Mouse (Mus musculus): ENCODE data around the gene Adamts7. TPM values are rescaled to one million over a fixed set of nuclear protein-coding genes. Genes with fewer than 3 reads are reported as not detected.

Gene Adamts7
- polyA plus RNA-seq, 1 experiment from 2014 or later, result 17.8 TPM

DNA sequence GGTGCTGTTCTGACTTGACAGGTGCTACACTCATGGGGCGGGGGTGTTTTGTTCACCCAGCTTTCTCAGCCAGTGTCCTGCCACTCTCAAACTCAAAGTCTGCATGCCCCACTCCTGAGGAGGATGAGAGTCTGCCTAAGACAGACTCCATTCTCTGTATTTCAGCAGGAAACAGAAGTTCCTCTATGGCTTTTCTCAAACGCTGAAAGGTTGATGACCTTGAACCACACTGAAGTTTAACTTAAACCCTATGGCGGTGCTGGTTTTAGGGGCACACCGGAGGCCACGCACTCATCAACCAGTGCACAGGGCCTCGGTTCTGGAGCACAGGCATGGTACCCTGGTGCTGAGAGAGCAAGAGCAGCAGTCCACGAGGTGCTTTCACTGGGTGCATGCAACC lies 94.4 kb downstream of the Adamts7 start:
- 79% methylated on average over 7 of the region's 7 CpGs for WGBS
- Histone ChIP-seq H3K4me1 (replicated peaks) (peaks cover 5% of the 10 kb centered on the region; the same call in 1 of the 2 replicates), H3K9ac (replicated peaks) (no peak overlapping the region), H3K36me3 (no peaks in the 10 kb centered on the region), H3K9me3 (no peaks in the 10 kb centered on the region), H3K27me3 (no peaks in the 10 kb centered on the region), H3K4me3 (replicated peaks) (no peak overlapping the region), H3K27ac (no peak overlapping the region), H3K4me2 (replicated peaks) (no peak overlapping the region)
- no peak for ATAC-seq

Other genes with a start within 250 kb of the Adamts7 start
- 13.4 and 13.9 TPM in 2 replicates for gene Ctsh, start 108.9 kb upstream of the Adamts7 start, polyA plus RNA-seq (2015; fragmentation: Nextera tagmentation; extraction: Ambion mirVana)
- 575 and 608 TPM in 2 replicates for gene Morf4l1, start 48.3 kb upstream of the Adamts7 start, polyA plus RNA-seq (2015; fragmentation: Nextera tagmentation; extraction: Ambion mirVana)
- gene Tbc1d2b, start 107.7 kb downstream of the Adamts7 start, polyA plus RNA-seq (2015; fragmentation: Nextera tagmentation; extraction: Ambion mirVana), result 5.3 and 5.9 TPM in 2 replicates